Mouse (Mus musculus): ENCODE measurements at regions not wholly inside any gene's neighbourhood (a gene's known extent, or its start where the extent isn't known, plus 50 kb on each side); places are given as distances from the start of the nearest gene placed in this dataset.

DNA sequence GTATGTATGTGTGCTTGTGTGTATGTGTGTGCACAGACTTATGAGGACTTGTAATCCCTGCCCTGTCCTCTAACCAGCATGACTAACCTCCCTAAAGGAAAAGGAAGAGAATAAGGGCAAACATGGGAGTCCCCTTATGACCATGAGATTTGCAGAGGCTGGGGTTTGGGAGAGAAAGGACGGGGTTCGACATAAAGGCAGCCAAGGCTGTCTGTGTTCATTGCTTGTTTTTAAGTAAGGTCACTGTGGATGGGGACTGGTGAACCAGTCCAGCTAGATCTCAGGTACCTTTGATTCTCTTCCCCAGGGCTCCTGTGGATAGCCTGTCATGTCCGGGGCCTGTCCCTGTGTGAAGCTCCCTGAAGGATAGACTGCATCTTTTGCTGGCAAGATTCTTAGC lies 55.6 kb downstream of the Irf2bp2 start:
- H3K27me3 ChIP-seq (ENCODE audit: insufficient read depth, low read length), result no peaks in the 10 kb centered on the region
- H3K4me3 ChIP-seq (ENCODE audit: low read depth, low read length), result no peak overlapping the region
- H3K36me3 ChIP-seq (ENCODE audit: insufficient read depth, low read length), result no peaks in the 10 kb centered on the region
- H3K27ac ChIP-seq (ENCODE audit: low read depth, low read length), result peak overlapping the region; percentile 96
- no peak overlapping the region for H3K4me2 ChIP-seq (ENCODE audit: low read depth, low read length, poor library complexity, severe bottlenecking)
- no peaks in the 10 kb centered on the region for H3K9me3 ChIP-seq (ENCODE audit: low read length)
- 5% methylated on average over 3 of the region's 3 CpGs for WGBS
- H3K4me1 ChIP-seq (ENCODE audit: insufficient read depth, low read length), result peaks cover 30% of the 10 kb centered on the region
- peak overlapping the region; percentile 42; the same call in 1 of the 2 replicates for H3K9ac ChIP-seq (replicated peaks; ENCODE audit: low read length, poor library complexity, severe bottlenecking)
- no peak for TF ChIP-seq CTCF (IDR thresholded peaks at IDR 0.05)
- no peak for DNase-seq (ENCODE audit: low spot score)
- no peak for ATAC-seq (ENCODE audit: low FRiP score)

DNA sequence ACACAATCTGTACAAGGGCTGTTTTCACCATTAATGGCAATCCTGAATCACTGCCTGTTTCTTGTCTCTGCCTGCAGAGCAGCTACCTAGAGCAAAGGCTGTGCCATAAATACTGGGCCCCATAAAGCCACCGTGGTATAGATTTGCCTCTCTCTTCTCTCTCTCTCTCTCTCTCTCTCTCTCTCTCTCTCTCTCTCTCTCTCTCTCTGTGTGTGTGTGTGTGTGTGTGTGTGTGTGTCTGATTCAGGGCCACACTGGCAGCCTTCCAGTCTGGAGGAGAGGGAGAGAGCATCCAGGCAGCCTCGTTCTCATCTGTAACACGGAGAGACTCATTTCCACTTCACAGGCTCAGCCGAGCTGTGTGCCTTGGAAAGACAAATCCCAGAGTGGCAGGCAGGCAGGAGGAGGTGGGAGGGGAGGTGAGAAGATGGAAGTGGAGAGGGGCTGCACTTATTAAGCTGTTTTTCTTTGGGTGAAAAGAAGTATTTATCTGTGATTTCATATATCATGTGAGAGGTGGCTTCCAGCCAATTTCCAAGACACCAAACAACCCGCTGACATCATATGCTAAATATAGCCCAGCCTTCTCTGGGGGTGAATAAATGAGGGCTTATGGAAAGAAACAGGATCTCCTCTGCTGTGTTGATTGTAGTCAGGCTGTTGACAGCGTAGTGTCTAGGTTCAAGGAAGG lies 56.7 kb downstream of the Irf2bp2 start:
- H3K9me3 ChIP-seq (ENCODE audit: low read length), result no peaks in the 10 kb centered on the region
- H3K27ac ChIP-seq (ENCODE audit: low read depth, low read length), result peak overlapping the region; percentile 96
- H3K27me3 ChIP-seq (ENCODE audit: insufficient read depth, low read length), result no peaks in the 10 kb centered on the region
- 1% methylated on average over 6 of the region's 6 CpGs for WGBS
- H3K4me1 ChIP-seq (ENCODE audit: insufficient read depth, low read length), result peaks cover 30% of the 10 kb centered on the region
- no peaks in the 10 kb centered on the region for H3K36me3 ChIP-seq (ENCODE audit: insufficient read depth, low read length)
- 0 out of 2 replicates have a peak overlapping the region, but pooled peaks have one; percentile 1 for H3K4me2 ChIP-seq (ENCODE audit: low read depth, low read length, poor library complexity, severe bottlenecking)
- TF ChIP-seq CTCF (IDR thresholded peaks at IDR 0.05), result no peak
- no peak overlapping the region for H3K4me3 ChIP-seq (ENCODE audit: low read depth, low read length)
- peak; percentile 96 for DNase-seq (ENCODE audit: low spot score)
- peak overlapping the region; percentile 29; the same call in 1 of the 2 replicates for H3K9ac ChIP-seq (replicated peaks; ENCODE audit: low read length, poor library complexity, severe bottlenecking)
- ATAC-seq (ENCODE audit: low FRiP score), result peak; percentile 84

DNA sequence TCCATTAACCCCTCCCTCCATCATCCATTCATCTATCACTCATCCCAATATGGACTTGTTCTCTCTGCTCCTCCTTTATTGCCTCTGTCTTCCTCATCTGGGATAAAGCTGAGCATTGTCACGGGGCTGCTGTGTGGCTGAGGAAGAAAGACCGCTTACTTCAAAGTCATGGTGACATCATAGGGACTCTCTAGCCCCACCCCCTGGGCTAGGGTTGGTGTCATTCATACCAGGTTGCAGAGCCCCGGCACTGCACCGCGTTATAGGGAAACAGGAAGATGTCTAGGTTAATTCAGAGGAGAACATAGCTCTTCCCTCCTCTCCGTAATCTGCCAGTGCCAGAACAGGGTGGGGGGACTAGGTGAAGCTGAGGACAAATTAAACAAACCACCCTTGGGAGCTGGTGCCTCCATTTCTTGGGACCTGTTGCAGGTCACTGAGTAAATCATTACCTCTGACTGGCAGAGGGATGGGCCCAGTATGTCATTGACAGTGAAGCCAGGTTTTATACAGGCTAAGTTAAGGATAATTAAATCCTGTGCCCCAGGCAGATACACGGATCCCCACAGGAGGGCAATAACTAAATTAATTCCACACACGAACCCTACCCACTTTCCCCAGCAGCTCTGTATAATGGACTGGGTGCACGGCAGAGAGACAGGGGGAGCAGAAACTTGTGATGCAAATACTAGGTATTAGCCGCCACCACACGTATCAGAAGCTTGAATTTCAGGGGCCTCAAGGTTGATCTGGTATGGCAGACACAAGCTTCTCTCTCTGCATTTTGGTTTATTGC lies 57.5 kb downstream of the Irf2bp2 start:
- TF ChIP-seq CTCF (IDR thresholded peaks at IDR 0.05), result no peak; the same call in 1 of the 2 replicates
- H3K27me3 ChIP-seq (ENCODE audit: insufficient read depth, low read length), result no peaks in the 10 kb centered on the region
- 13% methylated on average over 11 of the region's 11 CpGs for WGBS
- H3K4me2 ChIP-seq (ENCODE audit: low read depth, low read length, poor library complexity, severe bottlenecking), result no peak overlapping the region
- H3K4me3 ChIP-seq (ENCODE audit: low read depth, low read length), result no peak overlapping the region
- H3K9me3 ChIP-seq (ENCODE audit: low read length), result no peaks in the 10 kb centered on the region
- ATAC-seq (ENCODE audit: low FRiP score) (peak; percentile 25; the same call in 1 of the 2 replicates), DNase-seq (ENCODE audit: low spot score) (no peak)
- peak overlapping the region; percentile 29; the same call in 1 of the 2 replicates for H3K9ac ChIP-seq (replicated peaks; ENCODE audit: low read length, poor library complexity, severe bottlenecking)
- H3K36me3 ChIP-seq (ENCODE audit: insufficient read depth, low read length), result no peaks in the 10 kb centered on the region
- peaks cover 30% of the 10 kb centered on the region for H3K4me1 ChIP-seq (ENCODE audit: insufficient read depth, low read length)
- H3K27ac ChIP-seq (ENCODE audit: low read depth, low read length), result peak overlapping the region; percentile 96

DNA sequence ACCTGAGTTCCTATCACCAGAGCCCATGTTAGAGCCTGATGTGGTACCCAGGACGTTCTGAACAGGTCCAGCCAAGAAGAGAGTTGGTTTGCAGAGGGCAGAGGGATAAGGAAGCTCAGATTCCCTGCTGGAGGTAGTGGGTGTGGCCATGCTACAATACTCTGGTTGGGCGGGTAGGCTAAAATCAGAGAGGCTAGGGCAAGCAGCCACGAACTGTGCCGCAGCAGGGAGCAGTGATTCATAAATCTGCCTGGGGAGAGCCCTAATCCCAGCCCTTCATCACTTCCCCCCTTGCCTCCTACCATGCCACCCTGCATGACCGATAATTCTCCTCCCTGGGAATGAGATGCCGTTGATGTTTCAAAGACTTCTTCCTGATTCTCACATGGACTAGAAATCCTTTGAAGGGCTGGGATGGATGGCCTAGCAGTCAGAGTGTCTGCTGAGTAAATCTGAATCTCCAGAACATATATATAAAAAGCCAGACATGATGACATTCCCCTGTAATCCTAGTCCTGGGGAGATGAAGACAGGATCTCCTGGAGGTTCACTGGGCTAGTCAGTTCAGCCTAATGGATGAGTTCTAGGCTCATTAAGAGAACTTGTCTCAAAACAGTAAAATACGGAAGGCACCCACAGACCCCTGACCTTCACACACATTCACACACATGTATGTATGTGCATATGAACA lies 57.6 kb upstream of the Tarbp1 start:
- Histone ChIP-seq H3K4me1 (ENCODE audit: insufficient read depth, low read length) (peaks cover 17% of the 10 kb centered on the region; the same call in 1 of the 2 replicates), H3K9ac (replicated peaks; ENCODE audit: low read length, poor library complexity, severe bottlenecking) (no peak overlapping the region), H3K4me2 (ENCODE audit: low read depth, low read length, poor library complexity, severe bottlenecking) (no peak overlapping the region), H3K9me3 (ENCODE audit: low read length) (no peaks in the 10 kb centered on the region), H3K4me3 (ENCODE audit: low read depth, low read length) (no peak overlapping the region), H3K27me3 (ENCODE audit: insufficient read depth, low read length) (no peaks in the 10 kb centered on the region), H3K36me3 (ENCODE audit: insufficient read depth, low read length) (no peaks in the 10 kb centered on the region), H3K27ac (ENCODE audit: low read depth, low read length) (no peak overlapping the region)
- no peak for ATAC-seq (ENCODE audit: low FRiP score)
- DNase-seq (ENCODE audit: low spot score), result no peak
- no peak for TF ChIP-seq CTCF (IDR thresholded peaks at IDR 0.05)
- WGBS, result 38% methylated on average over 7 of the region's 7 CpGs

DNA sequence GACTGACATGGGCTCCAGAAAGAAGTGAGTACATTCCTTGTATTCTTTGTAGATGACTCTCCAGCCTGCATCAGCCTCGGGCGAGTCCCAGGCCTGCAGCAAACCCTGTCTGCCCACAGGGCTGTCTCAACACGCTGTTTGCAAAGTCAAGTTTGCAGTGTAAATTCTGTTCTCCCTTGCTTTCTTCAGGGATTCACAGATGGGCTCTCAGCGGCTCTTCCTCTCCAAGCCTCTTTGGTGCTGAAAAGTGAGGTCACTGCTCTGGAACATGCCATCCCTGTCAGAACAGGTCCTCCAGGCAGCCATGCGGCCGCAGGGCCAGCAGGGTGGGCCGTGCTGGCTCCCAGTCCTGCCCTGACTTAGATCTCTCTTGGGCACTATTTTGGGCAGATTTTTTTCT lies 56.6 kb upstream of the Tarbp1 start:
- H3K9me3 ChIP-seq (ENCODE audit: low read length), result no peaks in the 10 kb centered on the region
- H3K4me2 ChIP-seq (ENCODE audit: low read depth, low read length, poor library complexity, severe bottlenecking), result no peak overlapping the region
- H3K4me3 ChIP-seq (ENCODE audit: low read depth, low read length), result no peak overlapping the region
- H3K27ac ChIP-seq (ENCODE audit: low read depth, low read length), result no peak overlapping the region
- no peak for DNase-seq (ENCODE audit: low spot score)
- 85% methylated on average over 7 of the region's 7 CpGs for WGBS
- H3K9ac ChIP-seq (replicated peaks; ENCODE audit: low read length, poor library complexity, severe bottlenecking), result no peak overlapping the region
- no peaks in the 10 kb centered on the region for H3K36me3 ChIP-seq (ENCODE audit: insufficient read depth, low read length)
- no peak for TF ChIP-seq CTCF (IDR thresholded peaks at IDR 0.05)
- ATAC-seq (ENCODE audit: low FRiP score), result no peak
- no peaks in the 10 kb centered on the region for H3K27me3 ChIP-seq (ENCODE audit: insufficient read depth, low read length)
- peaks cover 8% of the 10 kb centered on the region; the same call in 1 of the 2 replicates for H3K4me1 ChIP-seq (ENCODE audit: insufficient read depth, low read length)

All from midbrain, postnatal 0 days (tissue).